In the genomic region with DNA sequence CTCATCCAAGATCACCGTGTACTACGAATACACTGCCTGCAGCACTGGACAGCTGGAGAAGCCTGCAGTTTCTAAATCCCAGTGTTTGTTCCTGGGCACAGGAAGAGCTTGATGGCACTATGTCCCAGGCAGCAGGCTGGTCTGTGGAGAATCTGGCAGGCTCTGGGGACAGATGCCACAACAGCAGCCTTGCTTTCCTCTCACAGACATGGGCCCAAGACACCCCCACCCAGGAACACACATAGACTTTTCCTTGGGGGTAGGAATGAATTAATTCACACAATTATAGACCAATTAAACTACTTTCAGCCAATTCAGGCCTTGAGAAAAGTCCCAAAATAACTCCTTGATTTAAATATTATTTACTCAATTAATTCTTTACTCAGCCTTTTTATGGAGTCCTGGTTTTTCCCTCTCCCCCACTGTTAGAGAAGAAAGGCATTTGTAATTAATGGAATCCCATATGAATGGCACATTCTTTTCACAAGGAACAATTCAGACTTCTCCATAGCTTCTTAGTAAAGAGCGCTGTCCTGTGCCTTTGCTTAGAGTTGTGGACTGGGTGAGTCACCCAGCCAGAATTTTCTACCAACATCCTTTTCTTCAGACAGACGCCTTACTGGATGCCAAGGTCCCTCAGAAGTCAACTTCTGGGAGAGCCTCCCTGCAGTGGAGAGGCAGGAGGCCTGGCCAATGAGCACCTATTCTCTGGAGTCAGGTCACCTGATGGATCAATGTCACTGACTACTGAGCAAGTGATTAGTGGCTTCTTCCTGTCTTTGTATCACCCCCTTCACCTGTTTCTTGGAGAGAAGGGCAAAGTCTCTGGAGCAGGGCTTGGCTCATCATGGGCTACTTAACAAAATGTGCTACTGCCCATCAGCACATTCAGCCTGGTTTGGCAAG, we compare ENCODE assay signal across 19 mouse cellular contexts.
DNase-seq lines count a peak whose midpoint lies in the region; ATAC-seq and TF ChIP-seq lines count a peak whose summit lies in the region.
"Had no signal": no experiment of that assay in that cellular context is flagged by ENCODE, and none has a peak within 500 bp of the region (broad histone marks: within the 10 kb centered on the region; RNA-seq: fewer than 3 reads in every experiment).

No protein-coding gene starts in this region.

- no peak for TF ChIP-seq CTCF in forebrain, postnatal 0 days (IDR thresholded peaks at IDR 0.05; ENCODE audit: low read depth)

- H3K27ac ChIP-seq in forebrain, embryonic 15.5 days (replicated peaks), result no peak overlapping the region
- no peak overlapping the region for H3K27ac ChIP-seq in forebrain, embryonic 10.5 days
- no peak overlapping the region for H3K27ac ChIP-seq in forebrain, postnatal 0 days (ENCODE audit: low read depth, low read length)
- H3K27ac ChIP-seq: embryonic facial prominence, embryonic 10.5 days; heart, adult 2 months; heart, embryonic 15.5 days; hindbrain, embryonic 14.5 days had no signal

- WGBS in forebrain, embryonic 15.5 days, result 41% methylated on average over 4 of the region's 4 CpGs
- WGBS in forebrain, embryonic 10.5 days, result 65% methylated on average over 4 of the region's 4 CpGs
- 43% methylated on average over 4 of the region's 4 CpGs for WGBS in forebrain, postnatal 0 days

- H3K27me3 ChIP-seq in forebrain, embryonic 15.5 days, result no peaks in the 10 kb centered on the region
- peaks cover 20% of the 10 kb centered on the region; the same call in 1 of the 2 replicates for H3K27me3 ChIP-seq in forebrain, embryonic 10.5 days (ENCODE audit: poor library complexity, severe bottlenecking)
- H3K27me3 ChIP-seq in forebrain, postnatal 0 days (ENCODE audit: insufficient read depth, low read length), result no peaks in the 10 kb centered on the region
- H3K27me3 ChIP-seq: heart, embryonic 15.5 days had no signal

- no peak for DNase-seq in forebrain, embryonic 10.5 days (ENCODE audit: extremely low spot score, low spot score)
- DNase-seq in R1 (ENCODE audit: low read depth, low spot score), result peak; percentile 54
- no peak for DNase-seq in forebrain, postnatal 0 days
- no peak for DNase-seq in adrenal gland, adult 8-10 months
- no peak for DNase-seq in thymus, postnatal 4 days
- DNase-seq: adrenal gland, postnatal 10 days; cerebellum, adult 11-12 months; cerebellum, adult 9-10 months; cerebellum, postnatal 36 days; gastrocnemius, postnatal 14 days; heart, adult 2 months; heart, postnatal 14 days; kidney, adult 2 months had no signal

- H3K4me2 ChIP-seq in forebrain, embryonic 15.5 days (replicated peaks), result no peak overlapping the region
- no peak overlapping the region for H3K4me2 ChIP-seq in forebrain, postnatal 0 days (ENCODE audit: low read depth)
- H3K4me2 ChIP-seq: heart, embryonic 11.5 days; heart, embryonic 15.5 days; hindbrain, embryonic 14.5 days had no signal

- H3K9ac ChIP-seq in forebrain, embryonic 15.5 days (replicated peaks), result no peak overlapping the region
- no peak overlapping the region for H3K9ac ChIP-seq in forebrain, postnatal 0 days
- H3K9ac ChIP-seq: heart, embryonic 15.5 days; hindbrain, embryonic 14.5 days had no signal

- H3K9me3 ChIP-seq in forebrain, embryonic 15.5 days, result no peaks in the 10 kb centered on the region
- H3K9me3 ChIP-seq in forebrain, embryonic 10.5 days, result no peaks in the 10 kb centered on the region
- H3K9me3 ChIP-seq in forebrain, postnatal 0 days (ENCODE audit: low read length), result no peaks in the 10 kb centered on the region
- H3K9me3 ChIP-seq: embryonic facial prominence, embryonic 10.5 days; heart, embryonic 15.5 days had no signal

- ATAC-seq in forebrain, embryonic 15.5 days (replicated peaks), result peak; percentile 60; the same call in 1 of the 2 replicates
- peak; percentile 78 for ATAC-seq in forebrain, postnatal 0 days
- ATAC-seq: intestine, embryonic 16.5 days had no signal

- no peaks in the 10 kb centered on the region for H3K4me1 ChIP-seq in forebrain, embryonic 15.5 days
- H3K4me1 ChIP-seq in forebrain, embryonic 10.5 days, result peaks cover 9% of the 10 kb centered on the region
- no peaks in the 10 kb centered on the region for H3K4me1 ChIP-seq in forebrain, postnatal 0 days (ENCODE audit: insufficient read depth)
- H3K4me1 ChIP-seq: embryonic facial prominence, embryonic 10.5 days had no signal

- no peak overlapping the region for H3K4me3 ChIP-seq in forebrain, embryonic 15.5 days
- no peak overlapping the region for H3K4me3 ChIP-seq in forebrain, embryonic 10.5 days
- no peak overlapping the region for H3K4me3 ChIP-seq in forebrain, postnatal 0 days (ENCODE audit: low read depth, low read length)
- H3K4me3 ChIP-seq: embryonic facial prominence, embryonic 10.5 days; heart, adult 2 months; heart, embryonic 15.5 days had no signal

- H3K36me3 ChIP-seq in forebrain, embryonic 15.5 days, result no peaks in the 10 kb centered on the region
- peaks cover 17% of the 10 kb centered on the region; the same call in 1 of the 2 replicates for H3K36me3 ChIP-seq in forebrain, embryonic 10.5 days (replicated peaks)
- H3K36me3 ChIP-seq in forebrain, postnatal 0 days (ENCODE audit: insufficient read depth), result peaks cover 22% of the 10 kb centered on the region
